Mouse (Mus musculus): ENCODE results near the gene Slc6a18. TPM values are rescaled to one million over a fixed set of nuclear protein-coding genes. Genes with fewer than 3 reads are reported as not detected.

Gene Slc6a18
- polyA plus RNA-seq, 1 experiment from 2014 or later: not detected

DNA sequence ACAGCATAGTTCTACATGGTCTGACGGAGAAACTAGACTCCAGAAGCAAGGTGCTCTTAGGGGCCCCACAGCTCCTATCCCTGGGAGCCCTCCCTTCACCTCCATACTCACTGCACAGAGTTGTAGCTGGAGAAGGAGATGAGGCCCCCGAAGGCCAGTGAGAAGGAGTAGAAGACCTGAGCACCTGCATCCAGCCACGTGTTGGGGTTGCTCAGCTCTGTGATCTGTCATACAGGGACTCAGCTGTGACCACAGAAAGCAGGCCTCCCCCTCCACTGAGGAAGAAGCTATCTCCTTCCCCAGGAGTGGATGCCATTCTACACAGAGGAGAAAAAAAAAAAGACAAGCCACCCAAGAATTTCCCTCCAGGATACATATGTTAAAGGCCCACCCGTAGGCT lies 11.1 kb upstream of the Slc6a18 start:
- no peak for DNase-seq
- Histone ChIP-seq H3K4me1 (ENCODE audit: insufficient read depth) (no peaks in the 10 kb centered on the region), H3K27ac (ENCODE audit: low read depth) (no peak overlapping the region), H3K36me3 (ENCODE audit: insufficient read depth) (no peaks in the 10 kb centered on the region), H3K9ac (no peak overlapping the region), H3K4me2 (no peak overlapping the region), H3K4me3 (ENCODE audit: low read depth, low read length) (no peak overlapping the region), H3K27me3 (ENCODE audit: insufficient read depth, low read length) (no peaks in the 10 kb centered on the region), H3K9me3 (ENCODE audit: low read depth, low read length) (no peaks in the 10 kb centered on the region)
- TF ChIP-seq CTCF (IDR thresholded peaks at IDR 0.05; ENCODE audit: low read depth): no peak
- WGBS: 74% methylated on average over 4 of the region's 4 CpGs
- no peak for ATAC-seq (ENCODE audit: insufficient read depth)

DNA sequence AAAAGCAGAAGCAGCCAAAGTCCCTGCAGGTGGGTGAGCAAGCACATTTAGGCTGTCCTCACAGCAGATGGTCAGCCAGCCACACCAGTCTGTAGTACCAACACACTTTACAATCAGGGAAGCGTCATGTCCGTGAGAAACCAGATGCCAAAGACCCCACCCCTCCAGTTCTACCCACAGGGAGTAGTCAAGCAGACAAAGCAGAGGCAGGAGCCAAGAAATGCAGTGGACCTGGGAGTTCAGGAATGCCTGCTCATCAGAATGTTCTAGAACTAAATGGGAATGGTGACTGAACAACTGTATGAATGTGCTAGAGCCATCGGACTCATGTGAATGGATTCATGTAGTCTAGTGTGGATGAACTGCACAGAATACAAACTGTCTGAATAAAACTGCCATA lies 9.8 kb upstream of the Slc6a18 start:
- H3K9me3 ChIP-seq (ENCODE audit: low read depth, low read length): no peaks in the 10 kb centered on the region
- no peak overlapping the region for H3K9ac ChIP-seq
- H3K27me3 ChIP-seq (ENCODE audit: insufficient read depth, low read length): no peaks in the 10 kb centered on the region
- H3K27ac ChIP-seq (ENCODE audit: low read depth): no peak overlapping the region
- H3K36me3 ChIP-seq (ENCODE audit: insufficient read depth): no peaks in the 10 kb centered on the region
- no peak overlapping the region for H3K4me2 ChIP-seq
- no peak for ATAC-seq (ENCODE audit: insufficient read depth)
- H3K4me1 ChIP-seq (ENCODE audit: insufficient read depth): no peaks in the 10 kb centered on the region
- DNase-seq: no peak
- WGBS: 62% methylated on average over 3 of the region's 3 CpGs
- no peak for TF ChIP-seq CTCF (IDR thresholded peaks at IDR 0.05; ENCODE audit: low read depth)
- no peak overlapping the region for H3K4me3 ChIP-seq (ENCODE audit: low read depth, low read length)

DNA sequence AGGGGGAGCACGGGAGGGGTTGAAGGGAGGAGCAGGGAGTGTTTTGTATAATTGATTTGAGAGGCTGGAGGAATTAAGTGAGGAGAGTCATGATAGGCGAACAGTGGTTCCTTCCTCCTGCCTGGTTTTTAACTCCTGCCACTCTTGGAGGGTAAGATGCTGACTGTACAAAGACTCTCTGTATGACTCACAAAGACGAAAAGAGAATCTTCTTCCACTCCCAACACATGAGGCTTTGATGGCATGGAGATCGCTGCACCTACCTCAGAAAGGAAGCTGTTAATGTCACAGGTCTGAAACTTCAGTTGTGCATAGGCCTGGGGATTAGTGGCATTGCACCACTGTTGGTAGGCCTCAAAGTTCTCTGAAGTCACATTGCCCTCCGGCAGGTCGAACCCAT lies 7.7 kb upstream of the Slc6a18 start:
- no peak for DNase-seq
- TF ChIP-seq CTCF (IDR thresholded peaks at IDR 0.05; ENCODE audit: low read depth): no peak
- 71% methylated on average over 6 of the region's 6 CpGs for WGBS
- Histone ChIP-seq H3K4me2 (no peak overlapping the region), H3K4me1 (ENCODE audit: insufficient read depth) (no peaks in the 10 kb centered on the region), H3K9me3 (ENCODE audit: low read depth, low read length) (no peaks in the 10 kb centered on the region), H3K27me3 (ENCODE audit: insufficient read depth, low read length) (no peaks in the 10 kb centered on the region), H3K9ac (no peak overlapping the region), H3K4me3 (ENCODE audit: low read depth, low read length) (no peak overlapping the region), H3K27ac (ENCODE audit: low read depth) (no peak overlapping the region), H3K36me3 (ENCODE audit: insufficient read depth) (no peaks in the 10 kb centered on the region)
- ATAC-seq (ENCODE audit: insufficient read depth): no peak

DNA sequence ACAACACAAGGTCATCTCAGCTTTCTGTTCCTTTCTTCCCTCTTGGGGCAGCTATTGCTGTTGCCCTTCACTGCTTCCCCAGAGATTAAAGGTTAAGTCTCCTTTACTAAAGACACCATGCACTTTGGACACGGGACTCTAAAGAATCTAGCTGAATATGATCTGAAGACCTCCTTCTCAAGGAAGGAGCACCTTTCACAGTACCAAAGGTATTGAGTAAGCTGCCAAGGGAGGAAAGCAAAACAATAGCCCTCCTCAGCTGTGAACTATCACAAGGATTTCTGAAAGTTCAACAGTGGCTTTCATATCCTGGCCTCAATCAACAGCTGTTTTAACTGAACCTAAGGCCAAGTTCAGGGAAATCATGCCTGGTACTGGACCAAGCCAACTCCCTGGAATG lies 6.6 kb upstream of the Slc6a18 start:
- ATAC-seq (ENCODE audit: insufficient read depth) (no peak), DNase-seq (no peak)
- H3K36me3 ChIP-seq (ENCODE audit: insufficient read depth): no peaks in the 10 kb centered on the region
- no peak overlapping the region for H3K9ac ChIP-seq
- no peak overlapping the region for H3K4me3 ChIP-seq (ENCODE audit: low read depth, low read length)
- 68% methylated on average over 1 of the region's 1 CpGs for WGBS
- H3K27me3 ChIP-seq (ENCODE audit: insufficient read depth, low read length): no peaks in the 10 kb centered on the region
- TF ChIP-seq CTCF (IDR thresholded peaks at IDR 0.05; ENCODE audit: low read depth): no peak
- no peaks in the 10 kb centered on the region for H3K9me3 ChIP-seq (ENCODE audit: low read depth, low read length)
- H3K27ac ChIP-seq (ENCODE audit: low read depth): no peak overlapping the region
- no peak overlapping the region for H3K4me2 ChIP-seq
- no peaks in the 10 kb centered on the region for H3K4me1 ChIP-seq (ENCODE audit: insufficient read depth)

DNA sequence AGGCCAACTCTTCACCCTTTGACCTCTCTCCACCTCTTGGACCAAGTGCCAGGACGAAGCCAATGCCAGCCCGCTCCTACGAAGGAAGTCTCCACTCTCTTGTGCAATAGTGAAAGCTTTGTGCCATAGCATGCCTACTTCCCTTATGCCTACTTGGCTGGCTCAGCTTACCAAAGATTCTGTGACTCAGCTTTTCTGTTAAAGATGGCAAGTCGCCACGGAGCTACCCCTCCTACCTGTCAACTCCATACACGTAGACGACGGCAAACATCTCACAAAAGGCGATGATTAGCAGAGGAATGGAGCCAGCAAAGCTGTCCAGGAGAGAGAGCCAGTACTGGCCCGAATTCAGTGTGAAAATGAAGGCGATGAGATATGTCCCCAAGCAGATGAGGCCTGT lies 5.9 kb upstream of the Slc6a18 start:
- Histone ChIP-seq H3K4me1 (ENCODE audit: insufficient read depth) (no peaks in the 10 kb centered on the region), H3K4me3 (ENCODE audit: low read depth, low read length) (no peak overlapping the region), H3K27ac (ENCODE audit: low read depth) (no peak overlapping the region), H3K4me2 (no peak overlapping the region), H3K9me3 (ENCODE audit: low read depth, low read length) (no peaks in the 10 kb centered on the region), H3K27me3 (ENCODE audit: insufficient read depth, low read length) (no peaks in the 10 kb centered on the region), H3K36me3 (ENCODE audit: insufficient read depth) (no peaks in the 10 kb centered on the region), H3K9ac (no peak overlapping the region)
- DNase-seq (no peak), ATAC-seq (ENCODE audit: insufficient read depth) (no peak)
- no peak for TF ChIP-seq CTCF (IDR thresholded peaks at IDR 0.05; ENCODE audit: low read depth)
- WGBS: 81% methylated on average over 11 of the region's 11 CpGs

DNA sequence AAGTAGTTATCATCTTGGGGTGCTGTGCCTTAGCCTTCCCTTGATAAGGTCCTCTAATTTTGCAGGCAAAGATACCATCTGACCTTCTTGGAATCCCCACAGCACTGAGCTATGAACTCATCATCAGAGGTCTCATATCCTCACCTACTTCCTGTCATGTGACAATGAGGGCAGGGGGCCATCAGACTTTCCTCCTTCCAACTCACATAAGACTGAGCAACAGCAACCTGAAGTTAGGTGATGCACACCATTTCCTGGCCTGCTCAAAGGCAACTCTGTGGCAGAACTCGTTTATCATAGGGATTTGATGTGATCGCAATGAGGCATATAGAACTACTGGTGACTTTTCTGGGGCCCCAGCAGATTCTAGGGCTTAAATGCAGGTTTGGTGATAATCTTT lies 4.4 kb upstream of the Slc6a18 start:
- ATAC-seq (ENCODE audit: insufficient read depth) (no peak), DNase-seq (no peak)
- WGBS: 72% methylated on average over 2 of the region's 2 CpGs
- no peak overlapping the region for H3K9ac ChIP-seq
- H3K4me2 ChIP-seq: no peak overlapping the region
- no peaks in the 10 kb centered on the region for H3K4me1 ChIP-seq (ENCODE audit: insufficient read depth)
- TF ChIP-seq CTCF (IDR thresholded peaks at IDR 0.05; ENCODE audit: low read depth): no peak
- H3K27me3 ChIP-seq (ENCODE audit: insufficient read depth, low read length): no peaks in the 10 kb centered on the region
- H3K4me3 ChIP-seq (ENCODE audit: low read depth, low read length): no peak overlapping the region
- no peak overlapping the region for H3K27ac ChIP-seq (ENCODE audit: low read depth)
- H3K36me3 ChIP-seq (ENCODE audit: insufficient read depth): no peaks in the 10 kb centered on the region
- no peaks in the 10 kb centered on the region for H3K9me3 ChIP-seq (ENCODE audit: low read depth, low read length)

DNA sequence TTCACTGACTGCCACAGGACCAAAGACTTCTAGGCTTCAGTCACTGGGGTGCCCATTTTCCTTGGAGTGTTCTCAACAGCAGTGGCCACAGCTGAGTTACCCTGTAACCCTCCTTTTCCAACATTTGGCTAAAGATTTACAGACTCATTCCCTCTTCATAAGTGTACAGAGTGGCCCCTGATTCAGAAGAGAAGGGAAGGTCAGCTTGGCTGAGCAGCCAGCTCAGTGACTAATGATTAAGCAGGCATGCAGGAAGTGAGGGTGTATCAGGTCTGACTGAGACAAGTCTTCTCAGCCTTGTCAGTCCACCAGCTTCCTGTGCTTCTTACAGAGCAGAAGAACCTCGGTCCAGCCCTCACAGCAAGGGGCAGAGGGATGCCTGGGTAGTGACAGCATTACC lies 2.6 kb upstream of the Slc6a18 start:
- Histone ChIP-seq H3K4me1 (ENCODE audit: insufficient read depth) (no peaks in the 10 kb centered on the region), H3K4me3 (ENCODE audit: low read depth, low read length) (no peak overlapping the region), H3K27ac (ENCODE audit: low read depth) (no peak overlapping the region), H3K9ac (no peak overlapping the region), H3K4me2 (no peak overlapping the region), H3K27me3 (ENCODE audit: insufficient read depth, low read length) (no peaks in the 10 kb centered on the region), H3K36me3 (ENCODE audit: insufficient read depth) (no peaks in the 10 kb centered on the region), H3K9me3 (ENCODE audit: low read depth, low read length) (no peaks in the 10 kb centered on the region)
- no peak for TF ChIP-seq CTCF (IDR thresholded peaks at IDR 0.05; ENCODE audit: low read depth)
- WGBS: 7% methylated on average over 1 of the region's 1 CpGs
- peak; percentile 1 for DNase-seq
- ATAC-seq (ENCODE audit: insufficient read depth): no peak

DNA sequence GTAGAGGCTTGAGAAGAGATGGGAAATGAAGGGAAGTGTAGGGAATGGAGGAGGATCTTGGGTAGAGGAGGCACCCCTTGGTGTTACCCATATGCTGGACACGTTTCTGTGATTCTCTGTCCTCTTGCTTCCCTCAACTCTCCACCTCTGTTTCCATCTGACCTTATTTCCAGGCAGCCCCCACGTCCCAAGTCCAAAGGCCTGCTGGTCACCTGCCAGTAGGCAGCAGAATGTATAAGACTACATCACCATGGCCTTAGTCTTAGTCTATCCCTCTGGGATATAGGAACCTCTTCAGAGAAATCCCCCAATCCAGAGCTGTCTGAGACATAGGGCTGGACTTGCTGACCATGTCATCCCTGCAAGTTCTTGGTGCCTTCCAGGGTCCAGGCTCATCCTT lies 1.5 kb upstream of the Slc6a18 start:
- H3K4me3 ChIP-seq (ENCODE audit: low read depth, low read length): no peak overlapping the region
- ATAC-seq (ENCODE audit: insufficient read depth) (no peak), DNase-seq (no peak)
- no peaks in the 10 kb centered on the region for H3K9me3 ChIP-seq (ENCODE audit: low read depth, low read length)
- H3K4me1 ChIP-seq (ENCODE audit: insufficient read depth): no peaks in the 10 kb centered on the region
- no peaks in the 10 kb centered on the region for H3K36me3 ChIP-seq (ENCODE audit: insufficient read depth)
- no peak for TF ChIP-seq CTCF (IDR thresholded peaks at IDR 0.05; ENCODE audit: low read depth)
- H3K9ac ChIP-seq: no peak overlapping the region
- no peak overlapping the region for H3K27ac ChIP-seq (ENCODE audit: low read depth)
- H3K27me3 ChIP-seq (ENCODE audit: insufficient read depth, low read length): no peaks in the 10 kb centered on the region
- WGBS: 42% methylated on average over 2 of the region's 2 CpGs
- H3K4me2 ChIP-seq: no peak overlapping the region

Data from lung, embryonic 14.5 days (tissue).